Mouse (Mus musculus) CH12.LX (cell line): ENCODE measurements around the gene Dennd2d.

Experiments
- CTCF ChIP-seq, 2 experiments: IDR thresholded peaks in 1 of 2; conservative IDR thresholded peaks in 1 of 2; 2 replicates each; pipeline ENCODE4 v1.5.1; 2011 to 2012; ENCODE audit warnings: low read depth in 2 of 2, low read length in 2 of 2, improper control_type of control experiment in 1 of 2, inconsistent platforms in 1 of 2, mild to moderate bottlenecking in 1 of 2, moderate library complexity in 1 of 2
- EP300 ChIP-seq: IDR thresholded peaks from 2 replicates; pipeline ENCODE4 v1.6.1; 2011; ENCODE audit warnings: low read length, improper control_type of control experiment
- JUND ChIP-seq: conservative IDR thresholded peaks from 2 replicates; pipeline ENCODE4 v1.6.1; 2011; ENCODE audit warnings: low read depth, low read length, improper control_type of control experiment
- MAFK ChIP-seq: IDR thresholded peaks from 2 replicates; pipeline ENCODE4 v1.6.1; 2011; ENCODE audit warnings: low read length, improper control_type of control experiment; ENCODE audit not compliant: insufficient replicate concordance
- MAZ ChIP-seq: IDR thresholded peaks from 2 replicates; pipeline ENCODE4 v1.6.1; 2012; ENCODE audit warnings: low read depth, mild to moderate bottlenecking, inconsistent platforms, low read length, improper control_type of control experiment, moderate library complexity
- SIN3A ChIP-seq: IDR thresholded peaks from 2 replicates; pipeline ENCODE4 v1.6.1; 2012; ENCODE audit warnings: low read length, improper control_type of control experiment, inconsistent platforms
- SMC3 ChIP-seq: IDR thresholded peaks from 2 replicates; pipeline ENCODE4 v1.6.1; 2011; ENCODE audit warnings: low read depth, low read length, improper control_type of control experiment

- TF ChIP-seq EP300 (no peak), SIN3A (no peak), JUND (no peak), SMC3 (no peak), CTCF (conservative IDR thresholded peaks at IDR 0.05 in 1 of 2, IDR thresholded peaks at IDR 0.05 in 1 of 2; ENCODE audit: low read depth in 2 of 2, low read length in 2 of 2) (no peak), MAFK (no peak), MAZ (no peak)
These were observed 11.0 kb downstream of the Dennd2d start for GRCm38 (mm10) chr3:106493202-106493601.
